Mouse (Mus musculus): Measurements from ENCODE around the gene Stoml2. TPM values are rescaled to one million over a fixed set of nuclear protein-coding genes. Genes with fewer than 3 reads are reported as not detected.
"Not testable (repeated sequence)": the region's sequence is repeated elsewhere in the genome, so short reads cannot be mapped to it uniquely, and the experiment has no call there.

Gene Stoml2
- polyA plus RNA-seq, 1 experiment from 2014 or later, result 360 TPM

GRCm38 (mm10) chr4:43002756-43003439 lies 28.6 kb downstream of the Stoml2 start:
- no peak overlapping the region for H3K4me3 ChIP-seq (ENCODE audit: low read depth, low read length)
- no peaks in the 10 kb centered on the region for H3K36me3 ChIP-seq (ENCODE audit: control insufficient read depth, insufficient read depth, low read length)
- no peak overlapping the region for H3K9ac ChIP-seq (ENCODE audit: low read length)
- H3K4me2 ChIP-seq (ENCODE audit: low read depth), result no peak overlapping the region
- no peaks in the 10 kb centered on the region for H3K27me3 ChIP-seq (ENCODE audit: control insufficient read depth, insufficient read depth, low read length)
- no peak for ATAC-seq (ENCODE audit: insufficient read depth, low FRiP score, low TSS enrichment)
- H3K4me1 ChIP-seq (ENCODE audit: control insufficient read depth, insufficient read depth, low read length), result peaks cover 6% of the 10 kb centered on the region; the same call in 1 of the 2 replicates
- no peaks in the 10 kb centered on the region for H3K9me3 ChIP-seq (ENCODE audit: control insufficient read depth, low read length)
- DNase-seq (ENCODE audit: low spot score), result no peak
- WGBS, result 83% methylated on average over 12 of the region's 12 CpGs
- no peak overlapping the region for H3K27ac ChIP-seq (ENCODE audit: low read depth, low read length)

GRCm38 (mm10) chr4:43001272-43001671 lies 30.2 kb downstream of the Stoml2 start:
- Histone ChIP-seq H3K27ac (ENCODE audit: low read depth, low read length) (no peak overlapping the region), H3K4me2 (ENCODE audit: low read depth) (no peak overlapping the region), H3K9me3 (ENCODE audit: control insufficient read depth, low read length) (no peaks in the 10 kb centered on the region), H3K36me3 (ENCODE audit: control insufficient read depth, insufficient read depth, low read length) (no peaks in the 10 kb centered on the region), H3K4me3 (ENCODE audit: low read depth, low read length) (no peak overlapping the region), H3K9ac (ENCODE audit: low read length) (no peak overlapping the region), H3K27me3 (ENCODE audit: control insufficient read depth, insufficient read depth, low read length) (no peaks in the 10 kb centered on the region), H3K4me1 (ENCODE audit: control insufficient read depth, insufficient read depth, low read length) (peaks cover 6% of the 10 kb centered on the region; the same call in 1 of the 2 replicates)
- DNase-seq (ENCODE audit: low spot score), result no peak
- ATAC-seq (ENCODE audit: insufficient read depth, low FRiP score, low TSS enrichment), result no peak
- WGBS, result 89% methylated on average over 2 of the region's 2 CpGs

GRCm38 (mm10) chr4:43000141-43000986 lies 31.1 kb downstream of the Stoml2 start, which contains the start of gene Vcp:
Gene Vcp, minus strand, starts transcription at chr4:43000507.
- DNase-seq (ENCODE audit: low spot score) (peak; percentile 98), ATAC-seq (ENCODE audit: insufficient read depth, low FRiP score, low TSS enrichment) (peak; percentile 99)
- not testable (repeated sequence) for H3K36me3 ChIP-seq (ENCODE audit: control insufficient read depth, insufficient read depth, low read length)

GRCm38 (mm10) chr4:42999451-43000140 lies 31.9 kb downstream of the Stoml2 start:
- H3K27ac ChIP-seq (ENCODE audit: low read depth, low read length), result peak overlapping the region; percentile 98
- H3K4me3 ChIP-seq (ENCODE audit: low read depth, low read length), result peak overlapping the region; percentile 96
- DNase-seq (ENCODE audit: low spot score) (peak; percentile 83), ATAC-seq (ENCODE audit: insufficient read depth, low FRiP score, low TSS enrichment) (peak; percentile 84)
- no peaks in the 10 kb centered on the region for H3K27me3 ChIP-seq (ENCODE audit: control insufficient read depth, insufficient read depth, low read length)
- H3K4me1 ChIP-seq (ENCODE audit: control insufficient read depth, insufficient read depth, low read length), result peaks cover 6% of the 10 kb centered on the region; the same call in 1 of the 2 replicates
- peak overlapping the region; percentile 67 for H3K4me2 ChIP-seq (ENCODE audit: low read depth)
- H3K9me3 ChIP-seq (ENCODE audit: control insufficient read depth, low read length), result no peaks in the 10 kb centered on the region
- peak overlapping the region; percentile 97 for H3K9ac ChIP-seq (ENCODE audit: low read length)
- H3K36me3 ChIP-seq (ENCODE audit: control insufficient read depth, insufficient read depth, low read length), result no peaks in the 10 kb centered on the region
- WGBS, result under 1% methylated on average over 50 of the region's 51 CpGs

More at GRCm38 (mm10) chr4:43000141-43000986, 31.1 kb downstream of the Stoml2 start, which contains the start of gene Vcp:
- not testable (repeated sequence) for H3K27me3 ChIP-seq (ENCODE audit: control insufficient read depth, insufficient read depth, low read length); H3K4me1 ChIP-seq (ENCODE audit: control insufficient read depth, insufficient read depth, low read length); H3K9me3 ChIP-seq (ENCODE audit: control insufficient read depth, low read length)
- peak within 1 kb of the TSS; percentile 97 for H3K9ac ChIP-seq (ENCODE audit: low read length)
- peak within 1 kb of the TSS; percentile 96 for H3K4me3 ChIP-seq (ENCODE audit: low read depth, low read length)
- H3K27ac ChIP-seq (ENCODE audit: low read depth, low read length), result peak within 1 kb of the TSS; percentile 98
- whole genome bisulfite sequencing, result 1% methylated on average over 46 of the region's 56 CpGs
- peak within 1 kb of the TSS; percentile 67 for H3K4me2 ChIP-seq (ENCODE audit: low read depth)

- ATAC-seq (ENCODE audit: insufficient read depth, low FRiP score, low TSS enrichment) (no peak), DNase-seq (ENCODE audit: low spot score) (no peak)
- Histone ChIP-seq H3K4me2 (ENCODE audit: low read depth) (peak overlapping the region; percentile 67), H3K27ac (ENCODE audit: low read depth, low read length) (no peak overlapping the region), H3K4me3 (ENCODE audit: low read depth, low read length) (peak overlapping the region; percentile 96; the same call in 1 of the 2 replicates), H3K9me3 (ENCODE audit: control insufficient read depth, low read length) (no peaks in the 10 kb centered on the region), H3K27me3 (ENCODE audit: control insufficient read depth, insufficient read depth, low read length) (no peaks in the 10 kb centered on the region), H3K36me3 (ENCODE audit: control insufficient read depth, insufficient read depth, low read length) (peaks cover 8% of the 10 kb centered on the region), H3K9ac (ENCODE audit: low read length) (no peak overlapping the region; the same call in 1 of the 2 replicates), H3K4me1 (ENCODE audit: control insufficient read depth, insufficient read depth, low read length) (peaks cover 6% of the 10 kb centered on the region; the same call in 1 of the 2 replicates)
- 66% methylated on average over 2 of the region's 2 CpGs for WGBS
These were observed 33.5 kb downstream of the Stoml2 start for GRCm38 (mm10) chr4:42998022-42998421.

GRCm38 (mm10) chr4:42988296-42988695 lies 43.2 kb downstream of the Stoml2 start:
- H3K36me3 ChIP-seq (ENCODE audit: control insufficient read depth, insufficient read depth, low read length), result peaks cover 19% of the 10 kb centered on the region
- 90% methylated on average over 1 of the region's 1 CpGs for WGBS

GRCm38 (mm10) chr4:42980467-42980866 lies 51.0 kb downstream of the Stoml2 start:
- not testable (repeated sequence) for H3K9me3 ChIP-seq (ENCODE audit: control insufficient read depth, low read length); ATAC-seq (ENCODE audit: insufficient read depth, low FRiP score, low TSS enrichment); H3K4me3 ChIP-seq (ENCODE audit: low read depth, low read length); H3K4me1 ChIP-seq (ENCODE audit: control insufficient read depth, insufficient read depth, low read length); H3K9ac ChIP-seq (ENCODE audit: low read length); H3K4me2 ChIP-seq (ENCODE audit: low read depth); H3K27me3 ChIP-seq (ENCODE audit: control insufficient read depth, insufficient read depth, low read length); DNase-seq (ENCODE audit: low spot score); H3K27ac ChIP-seq (ENCODE audit: low read depth, low read length)
- H3K36me3 ChIP-seq (ENCODE audit: control insufficient read depth, insufficient read depth, low read length), result peaks cover 11% of the 10 kb centered on the region
- 96% methylated on average over 7 of the region's 8 CpGs for WGBS

More at GRCm38 (mm10) chr4:42988296-42988695, 43.2 kb downstream of the Stoml2 start:
- Histone ChIP-seq H3K4me1 (ENCODE audit: control insufficient read depth, insufficient read depth, low read length) (no peaks in the 10 kb centered on the region), H3K27me3 (ENCODE audit: control insufficient read depth, insufficient read depth, low read length) (no peaks in the 10 kb centered on the region), H3K9me3 (ENCODE audit: control insufficient read depth, low read length) (no peaks in the 10 kb centered on the region), H3K4me2 (ENCODE audit: low read depth) (no peak overlapping the region), H3K4me3 (ENCODE audit: low read depth, low read length) (no peak overlapping the region), H3K9ac (ENCODE audit: low read length) (no peak overlapping the region), H3K27ac (ENCODE audit: low read depth, low read length) (no peak overlapping the region)
- ATAC-seq (ENCODE audit: insufficient read depth, low FRiP score, low TSS enrichment) (no peak), DNase-seq (ENCODE audit: low spot score) (no peak)

DNA sequence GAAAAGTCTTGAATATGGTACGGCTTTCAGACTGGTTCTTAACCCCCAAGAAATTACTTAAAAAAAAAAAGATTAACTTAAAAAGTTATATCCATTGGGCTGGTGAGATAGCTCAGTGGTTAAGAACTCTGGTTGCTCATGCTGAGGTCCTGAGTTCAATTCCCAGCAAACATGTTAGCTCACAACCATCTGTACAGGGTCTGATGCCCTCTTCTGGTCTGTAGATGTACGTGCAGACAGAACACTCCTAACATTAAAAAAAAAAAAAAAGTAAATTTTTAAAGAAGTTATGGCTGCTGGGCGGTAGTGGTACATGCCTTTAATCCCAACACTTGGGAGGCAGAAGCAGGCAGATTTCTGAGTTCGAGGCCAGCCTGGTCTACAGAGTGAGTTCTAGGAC lies 53.4 kb downstream of the Stoml2 start:
- Histone ChIP-seq H3K36me3 (ENCODE audit: control insufficient read depth, insufficient read depth, low read length) (peaks cover 6% of the 10 kb centered on the region), H3K4me3 (ENCODE audit: low read depth, low read length) (no peak overlapping the region), H3K27ac (ENCODE audit: low read depth, low read length) (no peak overlapping the region), H3K4me1 (ENCODE audit: control insufficient read depth, insufficient read depth, low read length) (no peaks in the 10 kb centered on the region), H3K9ac (ENCODE audit: low read length) (no peak overlapping the region), H3K4me2 (ENCODE audit: low read depth) (no peak overlapping the region), H3K9me3 (ENCODE audit: control insufficient read depth, low read length) (no peaks in the 10 kb centered on the region), H3K27me3 (ENCODE audit: control insufficient read depth, insufficient read depth, low read length) (no peaks in the 10 kb centered on the region)
- no peak for DNase-seq (ENCODE audit: low spot score)
- ATAC-seq (ENCODE audit: insufficient read depth, low FRiP score, low TSS enrichment), result no peak
- 92% methylated on average over 4 of the region's 4 CpGs for WGBS

Data from neural tube, embryonic 11.5 days (tissue).